Mouse (Mus musculus): ENCODE measurements around the gene Eogt. TPM values are rescaled to one million over a fixed set of nuclear protein-coding genes. Genes with fewer than 3 reads are reported as not detected.
A peak's percentile ranks its signal among the peaks of the same experiment; 100 is the strongest.

The Eogt gene
- polyA plus RNA-seq, 2 experiments = 1.4 to 1.9 TPM

DNA sequence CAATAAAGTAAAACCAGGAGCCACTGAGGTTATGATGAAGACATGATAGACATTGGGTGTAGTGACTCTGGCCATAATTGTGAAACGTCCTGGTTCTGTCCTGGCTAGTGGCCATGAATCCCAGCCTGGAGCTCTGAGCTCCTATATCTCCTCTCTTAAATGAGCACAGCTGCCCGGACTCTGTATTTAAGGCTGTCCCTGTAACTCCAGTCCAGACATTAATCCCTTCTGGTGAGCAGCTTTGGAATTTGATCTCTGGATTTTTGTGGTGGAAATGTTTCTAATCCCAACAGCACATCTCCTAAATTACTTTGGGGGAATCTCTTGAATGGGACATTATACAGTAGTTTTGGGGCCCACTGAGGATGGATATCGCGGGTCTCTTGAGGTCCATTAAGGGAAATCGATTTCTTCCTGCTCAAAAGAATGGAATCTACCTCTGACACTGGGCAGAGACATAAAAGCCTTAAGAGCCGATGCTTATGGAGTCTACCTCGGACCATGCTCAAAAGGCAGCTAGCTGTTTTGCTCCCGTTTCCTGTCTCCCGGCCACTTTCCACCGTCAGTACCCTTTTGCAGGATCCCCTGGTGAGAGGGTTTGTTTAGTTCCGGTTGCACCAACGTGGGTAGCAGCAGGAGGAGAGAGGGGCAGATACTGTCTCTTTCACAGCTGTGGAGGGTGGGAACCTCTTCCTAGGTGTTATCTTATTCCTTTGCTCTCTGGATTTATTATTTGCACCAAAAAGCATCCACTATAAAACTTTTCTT lies 47.6 kb downstream of the Eogt start:
- no peaks in the 10 kb centered on the region for H3K36me3 ChIP-seq (replicated peaks; ENCODE audit: control insufficient read depth, insufficient read depth, low read depth)
- ATAC-seq (ENCODE audit: insufficient read depth) = no peak
- H3K27me3 ChIP-seq (ENCODE audit: control insufficient read depth, insufficient read depth, low read length) = no peaks in the 10 kb centered on the region
- no peaks in the 10 kb centered on the region for H3K9me3 ChIP-seq (ENCODE audit: control insufficient read depth, low read length)
- H3K4me1 ChIP-seq (replicated peaks; ENCODE audit: control insufficient read depth in 2 of 2, insufficient read depth in 2 of 2, low read length in 1 of 2) = no peaks in the 10 kb centered on the region
- no peak overlapping the region for H3K4me2 ChIP-seq (ENCODE audit: low read depth)
- no peak for TF ChIP-seq EP300 (IDR thresholded peaks at IDR 0.05; ENCODE audit: low read depth)
- TF ChIP-seq CTCF (IDR thresholded peaks at IDR 0.05; ENCODE audit: low read depth) = no peak
- DNase-seq (ENCODE audit: low read depth in 3 of 3, low spot score in 3 of 3) = no peak
- H3K27ac ChIP-seq = no peak overlapping the region
- no peak overlapping the region for H3K4me3 ChIP-seq (ENCODE audit: insufficient read depth in 1 of 2, low read depth in 2 of 2, low read length in 2 of 2)
- no peak overlapping the region for H3K9ac ChIP-seq (replicated peaks)
- WGBS (ENCODE audit: insufficient replicate concordance) = 16% methylated on average over 12 of the region's 12 CpGs

DNA sequence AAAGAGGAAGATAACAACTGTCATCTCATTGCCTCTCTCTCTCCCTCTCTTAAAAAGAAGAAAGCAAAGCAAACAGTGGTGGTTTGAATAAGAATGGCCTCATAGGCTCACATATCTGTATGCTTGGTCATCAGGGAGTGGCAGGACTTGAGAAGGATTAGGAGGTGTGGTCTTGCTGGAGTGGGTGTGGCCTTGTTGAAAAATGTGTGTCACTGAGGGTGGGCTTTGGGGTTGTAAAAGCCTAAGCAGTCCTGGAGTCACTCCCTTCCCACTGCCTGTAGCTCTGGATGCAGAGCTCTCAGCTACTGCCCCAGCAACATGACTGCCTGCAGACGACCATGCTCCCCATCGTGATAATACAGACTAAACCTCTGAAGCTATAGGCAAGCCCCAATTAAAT lies 66.6 kb downstream of the Eogt start:
- Histone ChIP-seq H3K27me3 (ENCODE audit: control insufficient read depth, insufficient read depth, low read length) (no peaks in the 10 kb centered on the region), H3K4me2 (ENCODE audit: low read depth) (no peak overlapping the region), H3K9ac (replicated peaks) (no peak overlapping the region), H3K4me1 (replicated peaks; ENCODE audit: control insufficient read depth in 2 of 2, insufficient read depth in 2 of 2, low read length in 1 of 2) (no peaks in the 10 kb centered on the region), H3K9me3 (ENCODE audit: control insufficient read depth, low read length) (no peaks in the 10 kb centered on the region), H3K27ac (no peak overlapping the region), H3K4me3 (ENCODE audit: insufficient read depth in 1 of 2, low read depth in 2 of 2, low read length in 2 of 2) (no peak overlapping the region), H3K36me3 (replicated peaks; ENCODE audit: control insufficient read depth, insufficient read depth, low read depth) (no peaks in the 10 kb centered on the region)
- no peak for TF ChIP-seq EP300 (IDR thresholded peaks at IDR 0.05; ENCODE audit: low read depth)
- no peak for TF ChIP-seq CTCF (IDR thresholded peaks at IDR 0.05; ENCODE audit: low read depth)
- DNase-seq (ENCODE audit: low read depth in 3 of 3, low spot score in 3 of 3) = no peak
- WGBS (ENCODE audit: insufficient replicate concordance) = 75% methylated on average over 2 of the region's 2 CpGs
- no peak for ATAC-seq (ENCODE audit: insufficient read depth)

DNA sequence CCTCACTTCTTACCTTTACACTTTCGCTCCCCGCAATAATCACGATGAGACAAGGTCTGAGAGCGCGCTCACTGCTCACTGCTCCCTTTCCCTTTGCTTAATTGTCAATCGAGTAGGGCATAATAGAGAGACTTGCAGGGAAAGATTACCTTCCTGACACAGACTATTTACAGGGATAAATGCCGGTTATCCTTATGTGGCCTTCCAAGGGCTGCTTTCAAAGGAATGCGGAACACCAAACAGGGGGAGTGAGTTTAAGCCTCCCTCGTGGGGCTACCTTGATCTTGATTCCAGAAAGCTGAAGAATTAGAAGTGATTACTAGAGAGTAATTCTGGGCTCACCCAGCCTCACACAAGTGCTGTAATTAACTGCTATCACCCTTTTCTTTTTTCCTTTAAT lies 69.0 kb downstream of the Eogt start:
- no peak overlapping the region for H3K9ac ChIP-seq (replicated peaks)
- H3K4me1 ChIP-seq (replicated peaks; ENCODE audit: control insufficient read depth in 2 of 2, insufficient read depth in 2 of 2, low read length in 1 of 2) = no peaks in the 10 kb centered on the region
- DNase-seq (ENCODE audit: low read depth in 3 of 3, low spot score in 3 of 3) = no peak
- no peaks in the 10 kb centered on the region for H3K36me3 ChIP-seq (replicated peaks; ENCODE audit: control insufficient read depth, insufficient read depth, low read depth)
- no peak overlapping the region for H3K27ac ChIP-seq
- H3K4me3 ChIP-seq (ENCODE audit: insufficient read depth in 1 of 2, low read depth in 2 of 2, low read length in 2 of 2) = no peak overlapping the region
- ATAC-seq (ENCODE audit: insufficient read depth) = no peak
- H3K9me3 ChIP-seq (ENCODE audit: control insufficient read depth, low read length) = no peaks in the 10 kb centered on the region
- 46% methylated on average over 9 of the region's 9 CpGs for WGBS (ENCODE audit: insufficient replicate concordance)
- H3K27me3 ChIP-seq (ENCODE audit: control insufficient read depth, insufficient read depth, low read length) = no peaks in the 10 kb centered on the region
- TF ChIP-seq EP300 (IDR thresholded peaks at IDR 0.05; ENCODE audit: low read depth) = no peak
- TF ChIP-seq CTCF (IDR thresholded peaks at IDR 0.05; ENCODE audit: low read depth) = no peak
- H3K4me2 ChIP-seq (ENCODE audit: low read depth) = no peak overlapping the region

DNA sequence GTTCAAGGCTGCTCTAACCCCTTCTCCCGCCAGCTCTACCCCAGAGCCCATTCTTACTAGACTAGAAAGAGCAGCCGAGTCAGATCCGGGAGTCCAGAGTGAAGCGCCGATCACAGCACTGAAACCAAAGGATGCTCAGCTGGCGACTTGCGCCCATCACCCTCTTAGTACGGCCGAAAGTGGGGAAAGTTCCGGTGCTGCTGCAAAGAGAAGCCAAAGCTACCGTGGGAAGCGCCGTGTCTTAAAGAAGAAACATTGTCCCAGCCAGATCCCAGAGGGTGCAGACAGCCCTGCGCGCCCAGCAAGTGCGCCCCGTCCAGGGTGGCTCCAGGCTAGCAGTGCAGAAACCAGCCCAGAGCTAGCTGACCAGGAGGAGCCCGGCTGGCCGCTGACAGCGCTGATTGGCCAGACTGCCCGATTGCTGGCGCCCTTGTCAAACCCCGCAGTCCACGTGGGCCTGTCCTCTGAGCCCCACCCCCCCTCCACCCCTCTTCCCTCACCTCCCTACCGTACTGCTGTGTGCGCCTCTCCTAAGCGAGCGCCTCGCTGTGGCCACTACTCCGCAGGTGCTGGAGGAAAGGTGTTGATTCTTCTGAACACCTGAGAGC lies 88.8 kb downstream of the Eogt start, which contains the start of gene Fam19a4:
Gene Fam19a4, minus strand, starts transcription at position 340 of the 608 bp plus-strand sequence.
- 0 out of 4 replicates have a peak within 1 kb of the TSS, but pooled peaks of 1 of the 2 experiments have one; percentile 8 for H3K4me3 ChIP-seq (ENCODE audit: insufficient read depth in 1 of 2, low read depth in 2 of 2, low read length in 2 of 2)
- no peak for TF ChIP-seq CTCF (IDR thresholded peaks at IDR 0.05; ENCODE audit: low read depth)
- TF ChIP-seq EP300 (IDR thresholded peaks at IDR 0.05; ENCODE audit: low read depth) = no peak
- no peaks in the 10 kb centered on the region for H3K36me3 ChIP-seq (replicated peaks; ENCODE audit: control insufficient read depth, insufficient read depth, low read depth)
- no peaks in the 10 kb centered on the region; the same call in none of the 2 replicates for H3K27me3 ChIP-seq (ENCODE audit: control insufficient read depth, insufficient read depth, low read length)
- WGBS (ENCODE audit: insufficient replicate concordance) = under 1% methylated on average over 30 of the region's 30 CpGs
- DNase-seq (ENCODE audit: low read depth in 3 of 3, low spot score in 3 of 3) (no peak), ATAC-seq (ENCODE audit: insufficient read depth) (no peak)
- no peak within 1 kb of the TSS for H3K27ac ChIP-seq
- H3K4me2 ChIP-seq (ENCODE audit: low read depth) = peak within 1 kb of the TSS; percentile 34; the same call in 1 of the 2 replicates
- H3K9me3 ChIP-seq (ENCODE audit: control insufficient read depth, low read length) = no peaks in the 10 kb centered on the region
- no peaks in the 10 kb centered on the region for H3K4me1 ChIP-seq (replicated peaks; ENCODE audit: control insufficient read depth in 2 of 2, insufficient read depth in 2 of 2, low read length in 1 of 2)
- H3K9ac ChIP-seq (replicated peaks) = no peak within 1 kb of the TSS

Other genes with a start within 250 kb of the Eogt start
- not detected in 2 replicates for gene Fam19a4, start 88.8 kb downstream of the Eogt start, polyA plus RNA-seq (2012; rRNA removed)
- 0.04 TPM in 1 of 2 replicates, not detected in the other for gene Fam19a4, start 88.8 kb downstream of the Eogt start, polyA plus RNA-seq (2014; fragmentation: Nextera tagmentation; extraction: Ambion mirVana)
- 0.64 and 1.4 TPM in 2 replicates for gene Tmf1, start 29.9 kb upstream of the Eogt start, polyA plus RNA-seq (2012; rRNA removed)
- 12.3 and 13.3 TPM in 2 replicates for gene Tmf1, start 29.9 kb upstream of the Eogt start, polyA plus RNA-seq (2014; fragmentation: Nextera tagmentation; extraction: Ambion mirVana)
- gene Uba3, start 56.5 kb upstream of the Eogt start, polyA plus RNA-seq (2012; rRNA removed) = 15.2 and 22.3 TPM in 2 replicates
- gene Uba3, start 56.5 kb upstream of the Eogt start, polyA plus RNA-seq (2014; fragmentation: Nextera tagmentation; extraction: Ambion mirVana) = 24.9 and 25.5 TPM in 2 replicates
- 19.4 and 25.6 TPM in 2 replicates for gene Arl6ip5, start 61.5 kb upstream of the Eogt start, polyA plus RNA-seq (2012; rRNA removed)
- 15.8 and 17.1 TPM in 2 replicates for gene Arl6ip5, start 61.5 kb upstream of the Eogt start, polyA plus RNA-seq (2014; fragmentation: Nextera tagmentation; extraction: Ambion mirVana)
- not detected in 2 replicates for gene Lmod3, start 103.6 kb upstream of the Eogt start, polyA plus RNA-seq (2012; rRNA removed)
- gene Lmod3, start 103.6 kb upstream of the Eogt start, polyA plus RNA-seq (2014; fragmentation: Nextera tagmentation; extraction: Ambion mirVana) = not detected in 2 replicates